Mouse (Mus musculus): ENCODE results near the gene Suv39h2. TPM values are rescaled to one million over a fixed set of nuclear protein-coding genes. Genes with fewer than 3 reads are reported as not detected.
A peak's percentile ranks its signal among the peaks of the same experiment; 100 is the strongest.

Gene Suv39h2
- polyA plus RNA-seq, 1 experiment from 2014 or later = 26.9 TPM

- Histone ChIP-seq H3K27ac (no peak overlapping the region), H3K4me1 (no peaks in the 10 kb centered on the region), H3K27me3 (no peaks in the 10 kb centered on the region), H3K4me3 (no peak overlapping the region), H3K36me3 (peaks cover 42% of the 10 kb centered on the region), H3K4me2 (replicated peaks) (no peak overlapping the region), H3K9me3 (replicated peaks) (no peaks in the 10 kb centered on the region), H3K9ac (no peak overlapping the region)
- ATAC-seq (ENCODE audit: low FRiP score) = no peak
- 77% methylated on average over 4 of the region's 4 CpGs for WGBS
These were observed 18.2 kb downstream of the Suv39h2 start for GRCm38 (mm10) chr2:3456590-3456989.

GRCm38 (mm10) chr2:3453096-3453495 is 21.7 kb downstream of the Suv39h2 start:
- no peak overlapping the region for H3K4me2 ChIP-seq (replicated peaks)
- H3K9ac ChIP-seq = no peak overlapping the region
- no peaks in the 10 kb centered on the region for H3K4me1 ChIP-seq
- peaks cover 37% of the 10 kb centered on the region for H3K36me3 ChIP-seq
- WGBS = 89% methylated on average over 3 of the region's 3 CpGs
- ATAC-seq (ENCODE audit: low FRiP score) = no peak
- H3K4me3 ChIP-seq = no peak overlapping the region
- H3K9me3 ChIP-seq (replicated peaks) = no peaks in the 10 kb centered on the region
- H3K27me3 ChIP-seq = no peaks in the 10 kb centered on the region
- no peak overlapping the region for H3K27ac ChIP-seq

- Histone ChIP-seq H3K9me3 (replicated peaks) (no peaks in the 10 kb centered on the region), H3K27ac (no peak overlapping the region), H3K4me1 (no peaks in the 10 kb centered on the region), H3K4me2 (replicated peaks) (no peak overlapping the region), H3K36me3 (peaks cover 23% of the 10 kb centered on the region), H3K27me3 (no peaks in the 10 kb centered on the region), H3K9ac (no peak overlapping the region), H3K4me3 (no peak overlapping the region)
- no peak for ATAC-seq (ENCODE audit: low FRiP score)
- 86% methylated on average over 2 of the region's 2 CpGs for WGBS
These were observed 25.4 kb downstream of the Suv39h2 start for GRCm38 (mm10) chr2:3449431-3449830.

- Histone ChIP-seq H3K36me3 (peaks cover 21% of the 10 kb centered on the region), H3K27me3 (no peaks in the 10 kb centered on the region)
These were observed 28.8 kb downstream of the Suv39h2 start for GRCm38 (mm10) chr2:3445984-3446383.

GRCm38 (mm10) chr2:3444206-3444605 is 30.6 kb downstream of the Suv39h2 start:
- no peaks in the 10 kb centered on the region for H3K27me3 ChIP-seq
- no peak overlapping the region for H3K4me2 ChIP-seq (replicated peaks)
- H3K4me1 ChIP-seq = no peaks in the 10 kb centered on the region
- WGBS = 79% methylated on average over 7 of the region's 7 CpGs
- H3K4me3 ChIP-seq = no peak overlapping the region
- no peak for ATAC-seq (ENCODE audit: low FRiP score)
- no peak overlapping the region for H3K9ac ChIP-seq
- no peaks in the 10 kb centered on the region for H3K9me3 ChIP-seq (replicated peaks)
- H3K36me3 ChIP-seq = peaks cover 27% of the 10 kb centered on the region
- no peak overlapping the region for H3K27ac ChIP-seq

More at GRCm38 (mm10) chr2:3445984-3446383, 28.8 kb downstream of the Suv39h2 start:
- Histone ChIP-seq H3K4me2 (replicated peaks) (no peak overlapping the region), H3K27ac (no peak overlapping the region), H3K4me1 (no peaks in the 10 kb centered on the region), H3K9ac (no peak overlapping the region), H3K9me3 (replicated peaks) (no peaks in the 10 kb centered on the region), H3K4me3 (no peak overlapping the region)
- no peak for ATAC-seq (ENCODE audit: low FRiP score)
- 80% methylated on average over 4 of the region's 4 CpGs for WGBS

- Histone ChIP-seq H3K9me3 (replicated peaks) (no peaks in the 10 kb centered on the region), H3K27me3 (no peaks in the 10 kb centered on the region), H3K9ac (no peak overlapping the region), H3K4me2 (replicated peaks) (no peak overlapping the region), H3K4me3 (no peak overlapping the region), H3K36me3 (peaks cover 28% of the 10 kb centered on the region), H3K27ac (no peak overlapping the region), H3K4me1 (no peaks in the 10 kb centered on the region)
- WGBS = 41% methylated on average over 7 of the region's 7 CpGs
- no peak for ATAC-seq (ENCODE audit: low FRiP score)
These were observed 36.9 kb downstream of the Suv39h2 start for GRCm38 (mm10) chr2:3437956-3438355.

GRCm38 (mm10) chr2:3435369-3436061 is 39.3 kb downstream of the Suv39h2 start:
- WGBS = 83% methylated on average over 6 of the region's 6 CpGs
- Histone ChIP-seq H3K9me3 (replicated peaks) (no peaks in the 10 kb centered on the region), H3K27me3 (no peaks in the 10 kb centered on the region), H3K27ac (no peak overlapping the region), H3K4me1 (no peaks in the 10 kb centered on the region), H3K4me2 (replicated peaks) (no peak overlapping the region), H3K4me3 (no peak overlapping the region), H3K9ac (no peak overlapping the region), H3K36me3 (peaks cover 17% of the 10 kb centered on the region)
- no peak for ATAC-seq (ENCODE audit: low FRiP score)

- 90% methylated on average over 9 of the region's 9 CpGs for WGBS
- Histone ChIP-seq H3K36me3 (peaks cover 8% of the 10 kb centered on the region), H3K9ac (no peak overlapping the region), H3K4me2 (replicated peaks) (no peak overlapping the region), H3K4me3 (no peak overlapping the region), H3K27ac (no peak overlapping the region), H3K4me1 (no peaks in the 10 kb centered on the region), H3K27me3 (no peaks in the 10 kb centered on the region), H3K9me3 (replicated peaks) (no peaks in the 10 kb centered on the region)
- no peak for ATAC-seq (ENCODE audit: low FRiP score)
These were observed 43.9 kb downstream of the Suv39h2 start for GRCm38 (mm10) chr2:3430956-3431355.

- peak; percentile 2; the same call in 1 of the 2 replicates for ATAC-seq (ENCODE audit: low FRiP score)
- no peaks in the 10 kb centered on the region for H3K27me3 ChIP-seq
- no peaks in the 10 kb centered on the region for H3K9me3 ChIP-seq (replicated peaks)
- H3K36me3 ChIP-seq = no peaks in the 10 kb centered on the region
- H3K4me2 ChIP-seq (replicated peaks) = peak overlapping the region; percentile 91
- no peak overlapping the region for H3K27ac ChIP-seq
- H3K9ac ChIP-seq = peak overlapping the region; percentile 73
- H3K4me1 ChIP-seq = peaks cover 15% of the 10 kb centered on the region
- WGBS = 15% methylated on average over 9 of the region's 10 CpGs
- H3K4me3 ChIP-seq = peak overlapping the region; percentile 74
These were observed 50.3 kb downstream of the Suv39h2 start for GRCm38 (mm10) chr2:3424579-3424910.

GRCm38 (mm10) chr2:3423841-3424578 is 50.8 kb downstream of the Suv39h2 start, which contains the start of gene Dclre1c:
Gene Dclre1c (plus strand): TSS chr2:3424131.
- 1% methylated on average over 29 of the region's 29 CpGs for WGBS

GRCm38 (mm10) chr2:3422548-3422947 is 52.3 kb downstream of the Suv39h2 start, which contains the start of gene Meig1:
Gene Meig1 (minus strand): TSS chr2:3422648.
- Histone ChIP-seq H3K9me3 (replicated peaks) (no peaks in the 10 kb centered on the region), H3K9ac (no peak within 1 kb of the TSS), H3K4me2 (replicated peaks) (peak within 1 kb of the TSS; percentile 91), H3K27me3 (peaks cover 3% of the 10 kb centered on the region; the same call in 1 of the 2 replicates), H3K27ac (no peak within 1 kb of the TSS), H3K4me3 (no peak within 1 kb of the TSS), H3K4me1 (peaks cover 18% of the 10 kb centered on the region), H3K36me3 (no peaks in the 10 kb centered on the region)
- WGBS = 72% methylated on average over 3 of the region's 3 CpGs
- ATAC-seq (ENCODE audit: low FRiP score) = no peak

More at GRCm38 (mm10) chr2:3423841-3424578, 50.8 kb downstream of the Suv39h2 start, which contains the start of gene Dclre1c:
- Histone ChIP-seq H3K4me1 (peaks cover 15% of the 10 kb centered on the region), H3K4me3 (peak within 1 kb of the TSS; percentile 74), H3K4me2 (replicated peaks) (peak within 1 kb of the TSS; percentile 91), H3K36me3 (no peaks in the 10 kb centered on the region), H3K9me3 (replicated peaks) (no peaks in the 10 kb centered on the region), H3K27ac (no peak within 1 kb of the TSS), H3K9ac (peak within 1 kb of the TSS; percentile 73), H3K27me3 (no peaks in the 10 kb centered on the region)
- peak; percentile 97 for ATAC-seq (ENCODE audit: low FRiP score)

GRCm38 (mm10) chr2:3420157-3420556 is 54.7 kb downstream of the Suv39h2 start:
- Histone ChIP-seq H3K27ac (peak overlapping the region; percentile 40; the same call in 1 of the 2 replicates), H3K9ac (no peak overlapping the region), H3K4me2 (replicated peaks) (no peak overlapping the region), H3K9me3 (replicated peaks) (no peaks in the 10 kb centered on the region), H3K4me3 (no peak overlapping the region), H3K36me3 (no peaks in the 10 kb centered on the region), H3K4me1 (peaks cover 18% of the 10 kb centered on the region), H3K27me3 (peaks cover 12% of the 10 kb centered on the region)
- 0 out of 2 replicates have a peak, but pooled peaks have one; percentile 5 for ATAC-seq (ENCODE audit: low FRiP score)
- WGBS = 38% methylated on average over 4 of the region's 4 CpGs

Measured in hindbrain, embryonic 12.5 days (tissue).